Mouse (Mus musculus): ENCODE data around the gene Cap2.

The Cap2 gene

GRCm38 (mm10) chr13:46613694-46614272 is 112.1 kb downstream of the Cap2 start:
- in situ Hi-C loops (cut with MboI; ENCODE audit: low pct_unique_long_range_greater_than_20kb in 1 of 2, low sequenced_read_pairs in 2 of 2, unreplicated experiment in 1 of 2), result no loop called here

- in situ Hi-C loops (cut with MboI; ENCODE audit: low pct_unique_long_range_greater_than_20kb in 1 of 2, low sequenced_read_pairs in 2 of 2, unreplicated experiment in 1 of 2), result no loop called here
Observed at GRCm38 (mm10) chr13:46616673-46617362, 115.2 kb downstream of the Cap2 start.

- in situ Hi-C loops (cut with MboI; ENCODE audit: low pct_unique_long_range_greater_than_20kb in 1 of 2, low sequenced_read_pairs in 2 of 2, unreplicated experiment in 1 of 2), result no loop called here
Observed at GRCm38 (mm10) chr13:46619633-46620032, 118.0 kb downstream of the Cap2 start.

GRCm38 (mm10) chr13:46620964-46621757 is 119.5 kb downstream of the Cap2 start:
- in situ Hi-C loops (cut with MboI; ENCODE audit: low pct_unique_long_range_greater_than_20kb in 1 of 2, low sequenced_read_pairs in 2 of 2, unreplicated experiment in 1 of 2), result no loop called here

GRCm38 (mm10) chr13:46626608-46627007 is 125.0 kb downstream of the Cap2 start:
- in situ Hi-C loops (cut with MboI; ENCODE audit: low pct_unique_long_range_greater_than_20kb in 1 of 2, low sequenced_read_pairs in 2 of 2, unreplicated experiment in 1 of 2), result loop anchor here in 1 of 2 experiments (25.0 kb wide), 1 partner anchor 314 kb away; no protein-coding TSS in a partner anchor

GRCm38 (mm10) chr13:46627841-46628240 is 126.2 kb downstream of the Cap2 start:
- in situ Hi-C loops (cut with MboI; ENCODE audit: low pct_unique_long_range_greater_than_20kb in 1 of 2, low sequenced_read_pairs in 2 of 2, unreplicated experiment in 1 of 2), result loop anchor here in 1 of 2 experiments (25.0 kb wide), 1 partner anchor 316 kb away; no protein-coding TSS in a partner anchor

GRCm38 (mm10) chr13:46629391-46629790 is 127.7 kb downstream of the Cap2 start:
- in situ Hi-C loops (cut with MboI; ENCODE audit: low pct_unique_long_range_greater_than_20kb in 1 of 2, low sequenced_read_pairs in 2 of 2, unreplicated experiment in 1 of 2), result loop anchor here in 1 of 2 experiments (25.0 kb wide), 1 partner anchor 317 kb away; no protein-coding TSS in a partner anchor

GRCm38 (mm10) chr13:46632796-46633195 is 131.1 kb downstream of the Cap2 start:
- in situ Hi-C loops (cut with MboI; ENCODE audit: low pct_unique_long_range_greater_than_20kb in 1 of 2, low sequenced_read_pairs in 2 of 2, unreplicated experiment in 1 of 2), result loop anchor here in 1 of 2 experiments (25.0 kb wide), 1 partner anchor 320 kb away; no protein-coding TSS in a partner anchor

GRCm38 (mm10) chr13:46633320-46634132 is 131.9 kb downstream of the Cap2 start:
- in situ Hi-C loops (cut with MboI; ENCODE audit: low pct_unique_long_range_greater_than_20kb in 1 of 2, low sequenced_read_pairs in 2 of 2, unreplicated experiment in 1 of 2), result loop anchor here in 1 of 2 experiments (25.0 kb wide), 1 partner anchor 321 kb away; no protein-coding TSS in a partner anchor

- in situ Hi-C loops (cut with MboI; ENCODE audit: low pct_unique_long_range_greater_than_20kb in 1 of 2, low sequenced_read_pairs in 2 of 2, unreplicated experiment in 1 of 2), result loop anchor here in 1 of 2 experiments (25.0 kb wide), 1 partner anchor 322 kb away; no protein-coding TSS in a partner anchor
Observed at GRCm38 (mm10) chr13:46634133-46634488, 132.5 kb downstream of the Cap2 start.

GRCm38 (mm10) chr13:46640608-46641468 is 139.2 kb downstream of the Cap2 start:
- in situ Hi-C loops (cut with MboI; ENCODE audit: low pct_unique_long_range_greater_than_20kb in 1 of 2, low sequenced_read_pairs in 2 of 2, unreplicated experiment in 1 of 2), result loop anchor here in 1 of 2 experiments (25.0 kb wide), 1 partner anchor 329 kb away; no protein-coding TSS in a partner anchor

GRCm38 (mm10) chr13:46642318-46642717 is 140.7 kb downstream of the Cap2 start:
- in situ Hi-C loops (cut with MboI; ENCODE audit: low pct_unique_long_range_greater_than_20kb in 1 of 2, low sequenced_read_pairs in 2 of 2, unreplicated experiment in 1 of 2), result loop anchor here in 1 of 2 experiments (25.0 kb wide), 1 partner anchor 330 kb away; no protein-coding TSS in a partner anchor

- in situ Hi-C loops (cut with MboI; ENCODE audit: low pct_unique_long_range_greater_than_20kb in 1 of 2, low sequenced_read_pairs in 2 of 2, unreplicated experiment in 1 of 2), result loop anchor here in 1 of 2 experiments (25.0 kb wide), 1 partner anchor 332 kb away; no protein-coding TSS in a partner anchor
Observed at GRCm38 (mm10) chr13:46644175-46644574, 142.5 kb downstream of the Cap2 start.

GRCm38 (mm10) chr13:46645476-46645875 is 143.8 kb downstream of the Cap2 start:
- in situ Hi-C loops (cut with MboI; ENCODE audit: low pct_unique_long_range_greater_than_20kb in 1 of 2, low sequenced_read_pairs in 2 of 2, unreplicated experiment in 1 of 2), result loop anchor here in 1 of 2 experiments (25.0 kb wide), 1 partner anchor 333 kb away; no protein-coding TSS in a partner anchor

- in situ Hi-C loops (cut with MboI; ENCODE audit: low pct_unique_long_range_greater_than_20kb in 1 of 2, low sequenced_read_pairs in 2 of 2, unreplicated experiment in 1 of 2), result no loop called here
Observed at GRCm38 (mm10) chr13:46651853-46652252, 150.2 kb downstream of the Cap2 start.

GRCm38 (mm10) chr13:46652671-46653070 is 151.0 kb downstream of the Cap2 start:
- in situ Hi-C loops (cut with MboI; ENCODE audit: low pct_unique_long_range_greater_than_20kb in 1 of 2, low sequenced_read_pairs in 2 of 2, unreplicated experiment in 1 of 2), result no loop called here

GRCm38 (mm10) chr13:46653671-46654070 is 152.0 kb downstream of the Cap2 start:
- in situ Hi-C loops (cut with MboI; ENCODE audit: low pct_unique_long_range_greater_than_20kb in 1 of 2, low sequenced_read_pairs in 2 of 2, unreplicated experiment in 1 of 2), result no loop called here
